Mouse (Mus musculus) intestine, embryonic 14.5 days (tissue): ENCODE measurements at regions not wholly inside any gene's neighbourhood (a gene's known extent, or its start where the extent isn't known, plus 50 kb on each side); places are given as distances from the start of the nearest gene placed in this dataset.

Experiments used
- ATAC-seq: fragments of 200-750 bp; cut with Nextera tagmentation; replicated peaks from 2 replicates; pipeline ENCODE4 v1.8.0; 2017; ENCODE audit warnings: low read depth, moderate number of reproducible peaks, moderate TSS enrichment, moderate library complexity; ENCODE audit not compliant: low FRiP score, low TSS enrichment
- DNase-seq: peaks from one replicate; pipeline ENCODE4 v3.0.0-alpha.2; 2018; ENCODE audit warnings: low spot score
- H3K27ac ChIP-seq: fragments of 300-500 bp; sonication (generic); 2 replicates; pipeline ENCODE4 v1.5.1; 2014; ENCODE audit warnings: low read depth, mild to moderate bottlenecking, control low read depth
- H3K27me3 ChIP-seq: fragments of 300-500 bp; sonication (generic); replicated peaks from 2 replicates; pipeline ENCODE4 v1.6.1; 2014; ENCODE audit warnings: low read length, control low read depth; ENCODE audit not compliant: control insufficient read depth, insufficient read depth
- H3K36me3 ChIP-seq: fragments of 300-500 bp; sonication (generic); 2 replicates; pipeline ENCODE4 v1.6.1; 2014; ENCODE audit warnings: low read length, control low read depth; ENCODE audit not compliant: control insufficient read depth, insufficient read depth
- H3K4me1 ChIP-seq: fragments of 300-500 bp; sonication (generic); replicated peaks from 2 replicates; pipeline ENCODE4 v1.6.1; 2014; ENCODE audit warnings: low read length, control low read depth, mixed read lengths; ENCODE audit not compliant: control insufficient read depth, insufficient read depth
- H3K4me2 ChIP-seq: fragments of 300-500 bp; sonication (generic); 2 replicates; pipeline ENCODE4 v1.6.1; 2014; ENCODE audit warnings: low read length
- H3K4me3 ChIP-seq: fragments of 300-500 bp; sonication (generic); 2 replicates; pipeline ENCODE4 v1.5.1; 2014; ENCODE audit warnings: low read depth, low read length, control low read depth, mixed read lengths
- H3K9ac ChIP-seq: fragments of 300-500 bp; sonication (generic); 2 replicates; pipeline ENCODE4 v1.6.1; 2014; ENCODE audit warnings: mild to moderate bottlenecking, low read length
- H3K9me3 ChIP-seq: fragments of 300-500 bp; sonication (generic); 2 replicates; pipeline ENCODE4 v1.6.1; 2016; ENCODE audit warnings: low read length, control low read depth; ENCODE audit not compliant: control insufficient read depth
- WGBS: fragments of 180-500 bp; shearing (Covaris S2); extraction: QIAGEN DNeasy Blood & Tissue Kit; methylation state at CpG from one replicate; pipeline ENCODE4 v1.1.7; 2014; 5-methylcytosine and 5-hydroxymethylcytosine counted together

DNA sequence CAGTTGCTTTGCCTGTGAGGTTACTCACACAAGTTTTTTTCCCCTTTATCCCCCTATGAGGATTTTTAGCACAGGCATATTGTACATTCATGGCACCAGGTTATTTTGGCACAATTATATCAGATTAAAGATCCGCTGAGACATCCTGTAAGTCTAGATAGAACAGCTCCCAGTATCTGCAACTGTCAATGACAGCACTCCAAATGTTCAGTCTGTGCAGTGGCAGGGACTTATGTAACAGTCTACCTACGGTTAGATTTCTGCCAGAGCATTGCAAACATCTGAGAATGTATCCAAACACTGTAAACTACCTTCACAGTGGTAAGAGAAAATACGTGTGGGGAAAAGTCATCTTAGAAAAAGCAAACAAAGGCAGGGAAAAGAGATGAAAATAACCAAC is 163.5 kb upstream of the Kcnh7 start:
- Histone ChIP-seq H3K9ac (no peak overlapping the region), H3K9me3 (no peaks in the 10 kb centered on the region), H3K36me3 (no peaks in the 10 kb centered on the region), H3K4me2 (no peak overlapping the region), H3K27me3 (no peaks in the 10 kb centered on the region), H3K4me1 (no peaks in the 10 kb centered on the region), H3K27ac (no peak overlapping the region), H3K4me3 (no peak overlapping the region)
- ATAC-seq, result no peak
- 69% methylated on average over 3 of the region's 3 CpGs for WGBS
- DNase-seq, result no peak

DNA sequence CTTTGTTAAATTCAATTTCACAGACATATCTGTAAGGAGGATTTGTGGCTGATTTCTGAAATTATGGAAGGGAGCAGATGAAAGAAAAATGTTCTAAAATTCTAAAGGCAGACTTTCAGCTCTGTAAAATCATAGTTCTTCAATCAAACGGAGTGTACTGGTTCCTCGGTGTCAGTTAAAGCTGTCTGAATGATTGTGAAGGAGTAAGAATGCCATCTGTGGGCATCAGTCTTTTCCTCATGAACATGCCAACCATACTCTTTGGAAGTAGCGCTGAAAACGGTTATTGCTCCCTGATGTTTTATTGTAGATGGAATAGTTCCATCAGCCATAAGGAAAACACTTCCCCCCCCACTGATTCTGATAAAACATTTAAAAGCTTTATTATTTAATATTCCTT is 142.7 kb upstream of the Kcnh7 start:
- H3K27ac ChIP-seq, result no peak overlapping the region
- WGBS, result 70% methylated on average over 4 of the region's 4 CpGs
- H3K27me3 ChIP-seq, result no peaks in the 10 kb centered on the region
- H3K4me2 ChIP-seq, result no peak overlapping the region
- H3K9ac ChIP-seq, result no peak overlapping the region
- no peaks in the 10 kb centered on the region for H3K4me1 ChIP-seq
- no peak for DNase-seq
- no peaks in the 10 kb centered on the region for H3K9me3 ChIP-seq
- H3K4me3 ChIP-seq, result no peak overlapping the region
- H3K36me3 ChIP-seq, result no peaks in the 10 kb centered on the region
- ATAC-seq, result no peak

DNA sequence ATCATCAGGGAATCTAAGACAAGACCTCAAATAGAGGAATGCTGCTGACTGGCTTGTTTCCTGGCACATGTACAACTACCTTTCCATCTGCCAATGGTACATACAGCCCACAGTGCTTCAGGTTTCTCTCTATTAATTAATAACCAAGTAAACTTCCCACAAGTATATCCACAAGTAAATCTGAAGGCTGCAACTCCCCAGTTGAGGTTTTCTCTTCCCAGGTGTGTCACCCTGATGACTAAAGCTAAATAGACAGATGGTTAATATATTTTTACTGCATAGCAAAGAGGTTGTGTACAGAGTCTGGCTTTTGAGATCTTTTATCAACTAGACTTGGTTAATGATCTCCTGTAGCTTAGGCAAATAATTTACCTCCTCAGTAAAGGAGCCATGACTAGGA is 96.8 kb upstream of the Kcnh7 start:
- Histone ChIP-seq H3K27me3 (no peaks in the 10 kb centered on the region), H3K27ac (no peak overlapping the region), H3K36me3 (no peaks in the 10 kb centered on the region), H3K4me3 (no peak overlapping the region), H3K4me1 (no peaks in the 10 kb centered on the region), H3K9me3 (no peaks in the 10 kb centered on the region), H3K9ac (no peak overlapping the region), H3K4me2 (no peak overlapping the region)
- ATAC-seq, result peak; percentile 90
- no peak for DNase-seq

DNA sequence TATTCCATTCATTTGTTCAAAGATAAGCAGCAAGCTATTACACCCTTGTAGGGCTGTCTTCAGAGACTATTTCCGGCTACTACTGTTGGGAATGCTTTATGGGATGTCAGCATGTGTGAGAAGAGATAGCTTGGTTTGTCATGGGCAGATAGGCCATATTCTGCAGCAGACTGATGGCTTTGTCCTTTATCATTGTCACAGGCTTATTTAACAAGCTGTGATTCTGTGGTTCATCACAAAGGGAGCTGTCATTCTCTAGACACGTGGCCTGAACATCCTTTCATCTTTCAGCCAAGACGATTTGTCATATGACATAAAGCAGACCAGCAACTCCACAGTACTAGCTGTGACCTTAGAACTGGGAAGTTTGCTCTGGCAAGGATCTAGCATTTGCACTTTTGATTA is 89.7 kb upstream of the Kcnh7 start:
- peaks cover 8% of the 10 kb centered on the region for H3K4me1 ChIP-seq
- no peaks in the 10 kb centered on the region for H3K36me3 ChIP-seq
- DNase-seq (peak; percentile 56), ATAC-seq (peak; percentile 75; the same call in 1 of the 2 replicates)
- H3K27me3 ChIP-seq, result no peaks in the 10 kb centered on the region
- no peak overlapping the region for H3K4me3 ChIP-seq
- whole genome bisulfite sequencing, result 5% methylated on average over 3 of the region's 3 CpGs
- no peak overlapping the region for H3K27ac ChIP-seq
- H3K4me2 ChIP-seq, result no peak overlapping the region
- no peak overlapping the region for H3K9ac ChIP-seq
- no peaks in the 10 kb centered on the region for H3K9me3 ChIP-seq

DNA sequence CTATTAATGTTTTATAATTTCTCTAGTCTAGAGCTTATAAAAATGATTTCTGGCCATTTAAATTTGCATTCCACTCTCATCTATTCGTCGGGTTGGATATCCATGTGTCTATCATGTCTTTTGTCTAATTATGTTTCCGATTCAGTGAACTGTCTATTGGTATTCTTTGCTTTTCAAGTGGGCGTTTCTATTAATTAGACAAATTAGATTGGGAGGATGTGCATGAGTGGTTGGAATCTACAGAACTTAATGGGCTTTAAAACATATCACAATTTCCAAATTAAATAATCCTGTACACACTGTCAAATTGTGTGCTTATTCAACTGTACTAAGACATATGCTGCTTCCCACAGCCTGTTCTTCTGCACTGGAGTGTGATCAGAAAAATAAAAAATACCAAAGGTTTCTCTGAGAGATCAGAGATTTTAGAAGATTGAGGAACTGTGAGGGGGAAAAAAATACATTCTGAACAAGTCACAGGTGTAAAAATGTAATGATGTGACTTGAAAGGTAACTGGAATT is 62.1 kb upstream of the Kcnh7 start:
- WGBS, result 90% methylated on average over 4 of the region's 4 CpGs
- H3K4me1 ChIP-seq, result no peaks in the 10 kb centered on the region
- no peak for DNase-seq
- H3K36me3 ChIP-seq, result no peaks in the 10 kb centered on the region
- H3K4me3 ChIP-seq, result no peak overlapping the region
- no peak for ATAC-seq
- no peaks in the 10 kb centered on the region for H3K9me3 ChIP-seq
- no peak overlapping the region for H3K4me2 ChIP-seq
- H3K9ac ChIP-seq, result no peak overlapping the region
- no peak overlapping the region for H3K27ac ChIP-seq
- no peaks in the 10 kb centered on the region for H3K27me3 ChIP-seq

DNA sequence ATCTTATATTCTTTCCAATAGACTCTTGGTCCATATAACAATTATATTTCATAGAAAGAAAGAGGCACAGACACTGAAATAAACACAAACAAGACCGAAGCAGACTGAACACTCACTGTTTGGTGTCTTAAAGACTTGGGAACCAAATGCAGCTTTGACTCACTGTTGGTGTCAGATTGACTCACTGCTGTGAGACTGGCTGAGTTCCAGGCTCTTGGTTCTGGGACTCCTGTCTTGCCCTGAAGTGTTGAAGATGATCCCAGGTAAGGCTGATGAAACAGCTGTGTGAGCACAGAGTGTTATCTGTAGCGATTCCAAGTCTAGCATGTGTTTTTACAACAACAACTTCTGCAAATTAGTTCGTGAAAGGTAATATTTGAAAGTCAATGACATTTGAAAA is 55.2 kb upstream of the Kcnh7 start:
- no peak for DNase-seq
- ATAC-seq, result no peak
- Histone ChIP-seq H3K9ac (no peak overlapping the region), H3K27ac (no peak overlapping the region), H3K36me3 (no peaks in the 10 kb centered on the region), H3K4me3 (no peak overlapping the region), H3K4me1 (no peaks in the 10 kb centered on the region), H3K9me3 (no peaks in the 10 kb centered on the region), H3K4me2 (no peak overlapping the region), H3K27me3 (no peaks in the 10 kb centered on the region)
- 86% methylated on average over 3 of the region's 3 CpGs for WGBS
